12 mouse cellular contexts compared by ENCODE assay signal in the genomic region with DNA sequence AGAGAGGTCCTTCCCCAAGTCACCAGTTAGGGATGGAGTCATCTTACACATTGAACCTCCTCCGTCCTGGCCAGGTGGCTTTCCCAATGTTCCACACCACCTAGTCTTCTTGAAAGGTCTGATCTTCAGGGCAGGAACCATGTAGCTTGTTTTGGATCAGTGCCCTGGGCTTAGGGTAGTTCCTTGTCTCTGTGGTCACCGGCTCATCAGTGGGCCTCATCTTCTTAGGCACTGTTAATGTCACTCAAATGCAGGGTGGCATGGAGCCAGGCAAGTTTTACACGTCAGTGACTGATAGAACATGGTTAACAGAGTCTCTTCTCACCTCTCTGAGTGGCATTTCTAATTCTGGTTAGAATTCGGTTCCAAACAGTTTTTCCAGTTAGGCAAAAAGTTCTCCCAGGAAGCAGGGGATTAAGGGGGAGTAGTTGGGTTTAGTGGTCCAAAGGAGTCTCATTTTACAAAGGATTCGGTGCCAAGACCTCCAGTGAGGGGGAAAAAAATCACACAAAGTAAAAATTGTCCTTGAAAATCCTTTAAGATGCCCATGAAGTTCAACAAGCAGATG. TPM values are rescaled to one million over a fixed set of nuclear protein-coding genes. Genes with fewer than 3 reads are reported as not detected.
DNase-seq lines count a peak whose midpoint lies in the region; ATAC-seq and TF ChIP-seq lines count a peak whose summit lies in the region.
"Had no signal": no experiment of that assay in that cellular context is flagged by ENCODE, and none has a peak within 500 bp of the region (broad histone marks: within the 10 kb centered on the region; RNA-seq: fewer than 3 reads in every experiment).

No protein-coding gene starts in this region.

- no peak for TF ChIP-seq POLR2A in kidney, adult 2 months (IDR thresholded peaks at IDR 0.05; ENCODE audit: low read depth, low read length)

- H3K4me2 ChIP-seq in limb, embryonic 12.5 days: no peak overlapping the region

- H3K9ac ChIP-seq in limb, embryonic 12.5 days (replicated peaks): no peak overlapping the region

- TF ChIP-seq CTCF in kidney, adult 2 months (conservative IDR thresholded peaks at IDR 0.05; ENCODE audit: insufficient read depth, insufficient read length, low read depth, low read length): no peak

- no peak overlapping the region for H3K27ac ChIP-seq in kidney, adult 2 months (ENCODE audit: insufficient read depth, low read depth, low read length)
- 0 out of 2 replicates have a peak overlapping the region, but pooled peaks have one; percentile 8 for H3K27ac ChIP-seq in limb, embryonic 12.5 days
- H3K27ac ChIP-seq: kidney, postnatal 0 days; macrophage had no signal

- DNase-seq in kidney, adult 2 months: peak; percentile 35
- DNase-seq in kidney, postnatal 14 days: no peak
- peak; percentile 51 for DNase-seq in NIH3T3 (ENCODE audit: low read depth)
- no peak for DNase-seq in right cerebral cortex, adult 2 months (ENCODE audit: low spot score in 2 of 2)
- DNase-seq in frontal cortex, postnatal 25 days (ENCODE audit: low spot score in 2 of 2): no peak
- DNase-seq: cerebellum, postnatal 14 days; layer of hippocampus, postnatal 36 days had no signal

- no peaks in the 10 kb centered on the region for H3K9me3 ChIP-seq in limb, embryonic 12.5 days

- peaks cover 25% of the 10 kb centered on the region for H3K4me1 ChIP-seq in kidney, adult 2 months (ENCODE audit: control insufficient read depth, insufficient read depth, low read length)
- peaks cover 50% of the 10 kb centered on the region for H3K4me1 ChIP-seq in limb, embryonic 12.5 days (replicated peaks)

- ATAC-seq in common myeloid progenitor, adult 5-6 weeks (replicated peaks; ENCODE audit: low read depth, poor library complexity, severe bottlenecking): peak; percentile 33; the same call in 1 of the 2 replicates
- ATAC-seq in limb, embryonic 12.5 days (ENCODE audit: insufficient number of reproducible peaks, insufficient read depth, low FRiP score, low TSS enrichment, low read depth): no peak

- H3K27me3 ChIP-seq in kidney, adult 2 months (replicated peaks; ENCODE audit: control insufficient read depth, insufficient read depth, low read length): no peaks in the 10 kb centered on the region
- no peaks in the 10 kb centered on the region for H3K27me3 ChIP-seq in limb, embryonic 12.5 days

- 45% methylated on average over 5 of the region's 5 CpGs for WGBS in kidney, adult 2 months
- 60% methylated on average over 5 of the region's 5 CpGs for WGBS in limb, embryonic 12.5 days

- no peaks in the 10 kb centered on the region for H3K36me3 ChIP-seq in kidney, adult 2 months (ENCODE audit: control insufficient read depth, insufficient read depth, low read length)
- no peaks in the 10 kb centered on the region for H3K36me3 ChIP-seq in limb, embryonic 12.5 days

- no peak overlapping the region for H3K4me3 ChIP-seq in kidney, adult 2 months (ENCODE audit: insufficient read depth, low read depth, low read length)
- H3K4me3 ChIP-seq in limb, embryonic 12.5 days (replicated peaks): no peak overlapping the region
- H3K4me3 ChIP-seq: myocyte had no signal

RNA-seq across cellular contexts. Expression of a gene that starts 26.2 kb away (rescaled TPM):
- polyA plus RNA-seq in kidney, adult 2 months (2012; rRNA removed): 9.1 and 10.5 TPM in 2 replicates
- total RNA-seq in common myeloid progenitor, adult 5-6 weeks (2017): 0.37 and 0.44 TPM in 2 replicates
- polyA plus RNA-seq in limb, embryonic 12.5 days (2016; fragmentation: Nextera tagmentation; extraction: Ambion mirVana): 4.8 and 7.1 TPM in 2 replicates

RNA-seq across cellular contexts. Expression of a gene that starts 43.7 kb away (rescaled TPM):
- 50.9 and 77.2 TPM in 2 replicates for polyA plus RNA-seq in kidney, adult 2 months (2012; rRNA removed)
- 172 and 192 TPM in 2 replicates for total RNA-seq in common myeloid progenitor, adult 5-6 weeks (2017)
- 223 and 232 TPM in 2 replicates for polyA plus RNA-seq in limb, embryonic 12.5 days (2016; fragmentation: Nextera tagmentation; extraction: Ambion mirVana)

Comparison
In these comparisons a context has a peak if more than half of its experiments do, and no peak if none do; other contexts are left out.
1. DNase-seq: peak in kidney, adult 2 months (single experiment) and NIH3T3 (single experiment); none in kidney, postnatal 14 days (single experiment), right cerebral cortex, adult 2 months (0 of 2) and frontal cortex, postnatal 25 days (0 of 2).